8 mouse cellular contexts compared by ENCODE assay signal in the genomic region with DNA sequence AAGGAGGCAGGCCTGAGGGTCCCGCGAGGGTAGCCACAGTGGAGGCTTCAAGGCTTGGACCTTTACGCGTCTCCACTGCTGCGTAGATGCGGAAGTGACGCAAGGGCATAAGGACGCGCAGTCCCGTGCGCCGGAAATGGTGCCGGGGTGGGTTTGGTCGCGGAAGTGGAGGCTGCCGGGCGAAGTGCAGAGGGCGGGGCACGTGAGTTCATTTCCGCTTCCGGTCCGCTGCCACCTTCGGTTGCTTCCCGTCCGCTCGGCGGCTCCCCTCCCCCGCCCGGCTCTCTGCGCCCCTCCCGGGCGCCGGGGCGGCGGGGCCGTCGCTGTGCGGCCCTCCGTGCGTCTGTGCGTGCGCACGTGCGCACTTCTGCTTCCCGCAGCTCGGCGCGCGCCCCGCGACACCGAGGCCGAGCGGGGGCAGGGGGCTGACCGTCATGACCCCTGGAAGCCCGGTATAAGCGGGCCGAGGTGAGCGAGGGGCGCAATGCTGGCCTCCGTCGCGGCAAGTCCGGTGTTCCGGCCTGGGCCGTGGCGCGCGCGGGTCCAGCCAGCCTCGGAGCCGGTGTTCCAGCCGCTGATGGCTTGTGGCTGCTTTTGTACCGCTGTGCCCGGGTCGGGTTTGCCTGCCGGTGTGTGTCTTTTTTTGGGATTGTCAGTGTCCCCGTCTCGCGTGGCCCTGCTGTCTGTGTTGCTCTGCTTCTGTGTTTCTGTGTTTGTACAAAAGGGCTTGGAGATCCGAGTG. TPM values are rescaled to one million over a fixed set of nuclear protein-coding genes. Genes with fewer than 3 reads are reported as not detected.
DNase-seq lines count a peak whose midpoint lies in the region; ATAC-seq and TF ChIP-seq lines count a peak whose summit lies in the region.

A gene (plus strand): TSS at position 226 of the 742 bp plus-strand sequence.

- peaks cover 15% of the 10 kb centered on the region for H3K4me1 ChIP-seq in hindbrain, embryonic 14.5 days (replicated peaks; ENCODE audit: control insufficient read depth, insufficient read depth, low read length)

- ATAC-seq in Patski, result peak; percentile 97
- ATAC-seq in hindbrain, embryonic 14.5 days (ENCODE audit: low FRiP score), result peak; percentile 97

- peaks cover 58% of the 10 kb centered on the region for H3K36me3 ChIP-seq in hindbrain, embryonic 14.5 days (replicated peaks; ENCODE audit: control insufficient read depth, insufficient read depth)

- CTCF ChIA-PET in Patski (lab: Charles Lee), result no interaction called here

- peak within 1 kb of the TSS; percentile 96 for H3K4me2 ChIP-seq in hindbrain, embryonic 14.5 days (replicated peaks)

- peak within 1 kb of the TSS; percentile 89 for H3K27ac ChIP-seq in hindbrain, embryonic 14.5 days

- in situ Hi-C loops in Patski (cut with MboI; ENCODE audit: low pct_unique_long_range_greater_than_20kb), result loop anchor here (25.0 kb wide), 1 partner anchor 918 kb away; a partner anchor contains a TSS

- peak within 1 kb of the TSS; percentile 99 for H3K4me3 ChIP-seq in hindbrain, embryonic 14.5 days (replicated peaks; ENCODE audit: low read length)

- POLR2A ChIA-PET in Patski (lab: Charles Lee), result no interaction called here

- H3K9me3 ChIP-seq in hindbrain, embryonic 14.5 days (ENCODE audit: control insufficient read depth, low read length), result no peaks in the 10 kb centered on the region

- no peak for TF ChIP-seq CTCF in Patski (IDR thresholded peaks at IDR 0.05)

- no peak for DNase-seq in Patski (ENCODE audit: low read depth, low spot score)
- peak; percentile 98 for DNase-seq in cerebellum, postnatal 14 days
- peak; percentile 90 to 97 for DNase-seq in frontal cortex, postnatal 25 days (ENCODE audit: low spot score in 2 of 2)
- DNase-seq in hindbrain, embryonic 14.5 days (ENCODE audit: low spot score), result peak; percentile 98
- peak; percentile 97 for DNase-seq in layer of hippocampus, postnatal 36 days
- peak; percentile 97 for DNase-seq in lung, postnatal 36 days
- peak; percentile 98 for DNase-seq in retina, postnatal 1 day
- peak; percentile 88 to 93 for DNase-seq in urinary bladder, adult 18-20 months (ENCODE audit: low spot score in 2 of 2)

- H3K9ac ChIP-seq in hindbrain, embryonic 14.5 days, result peak within 1 kb of the TSS; percentile 99

- WGBS in hindbrain, embryonic 14.5 days, result under 1% methylated on average over 62 of the region's 81 CpGs

- no peaks in the 10 kb centered on the region for H3K27me3 ChIP-seq in Patski
- H3K27me3 ChIP-seq in hindbrain, embryonic 14.5 days (ENCODE audit: control insufficient read depth, insufficient read depth, low read length), result no peaks in the 10 kb centered on the region

RNA-seq across cellular contexts. Expression of the gene that starts here (rescaled TPM):
- polyA plus RNA-seq in Patski (2021), result 138 TPM
- polyA plus RNA-seq in hindbrain, embryonic 14.5 days (2014; fragmentation: Nextera tagmentation; extraction: Ambion mirVana), result 116 and 124 TPM in 2 replicates
- total RNA-seq in layer of hippocampus, postnatal 36 days (2021), result 100 to 1,000 TPM; 523 to 530 TPM
